Mouse (Mus musculus) mouse trophoblast stem cell (cell line): Measurements from ENCODE around the gene Rassf2.

ENCODE experiments used
- in situ Hi-C, 2 experiments: fragments of 300-500 bp; cut with MseI, MboI; formaldehyde crosslinking; loops; 2 replicates in 1 of 2; 3 replicates in 1 of 2; pipeline ENCODE4 v1.15.1; 2025

The Rassf2 gene

GRCm38 (mm10) chr2:132005445-132005844 is 24.6 kb downstream of the Rassf2 start:
- in situ Hi-C loops = no loop called here

GRCm38 (mm10) chr2:132004495-132005136 is 25.4 kb downstream of the Rassf2 start:
- in situ Hi-C loops = no loop called here

GRCm38 (mm10) chr2:132003916-132004315 is 26.1 kb downstream of the Rassf2 start:
- in situ Hi-C loops = no loop called here

- in situ Hi-C loops = no loop called here
Measured at GRCm38 (mm10) chr2:132001696-132002334, 28.2 kb downstream of the Rassf2 start.

GRCm38 (mm10) chr2:131997356-131997755 is 32.7 kb downstream of the Rassf2 start:
- in situ Hi-C loops = loop anchor here in 1 of 2 experiments (25.0 kb wide), 1 partner anchor 240 kb away; the partner anchor contains the start of gene Tmem230

- in situ Hi-C loops = loop anchor here in 1 of 2 experiments (25.0 kb wide), 1 partner anchor 241 kb away; the partner anchor contains the start of gene Tmem230
Measured at GRCm38 (mm10) chr2:131996369-131996768, 33.7 kb downstream of the Rassf2 start.

- in situ Hi-C loops = loop anchor here in 1 of 2 experiments (25.0 kb wide), 1 partner anchor 242 kb away; the partner anchor contains the start of gene Tmem230
Measured at GRCm38 (mm10) chr2:131995742-131996141, 34.3 kb downstream of the Rassf2 start.

- in situ Hi-C loops = loop anchor here in 1 of 2 experiments (25.0 kb wide), 1 partner anchor 242 kb away; the partner anchor contains the start of gene Tmem230
Measured at GRCm38 (mm10) chr2:131994971-131995370, 35.1 kb downstream of the Rassf2 start.

- in situ Hi-C loops = loop anchor here in 1 of 2 experiments (25.0 kb wide), 1 partner anchor 244 kb away; the partner anchor contains the start of gene Tmem230
Measured at GRCm38 (mm10) chr2:131993563-131994088, 36.4 kb downstream of the Rassf2 start.

- in situ Hi-C loops = loop anchor here in 1 of 2 experiments (25.0 kb wide), 1 partner anchor 244 kb away; the partner anchor contains the start of gene Tmem230
Measured at GRCm38 (mm10) chr2:131993151-131993550, 36.9 kb downstream of the Rassf2 start.

GRCm38 (mm10) chr2:131992487-131992886 is 37.6 kb downstream of the Rassf2 start:
- in situ Hi-C loops = loop anchor here in 1 of 2 experiments (25.0 kb wide), 1 partner anchor 245 kb away; the partner anchor contains the start of gene Tmem230

- in situ Hi-C loops = loop anchor here (10.0 to 25.0 kb wide), 3 partner anchors 126 to 249 kb away; partner anchors contain the start of gene Tmem230 (in 1 of the 2)
Measured at GRCm38 (mm10) chr2:131988550-131988949, 41.5 kb downstream of the Rassf2 start.

- in situ Hi-C loops = loop anchor here (10.0 to 25.0 kb wide), 3 partner anchors 127 to 249 kb away; partner anchors contain the start of gene Tmem230 (in 1 of the 2)
Measured at GRCm38 (mm10) chr2:131987950-131988349, 42.1 kb downstream of the Rassf2 start.

GRCm38 (mm10) chr2:131982546-131983196 is 47.4 kb downstream of the Rassf2 start:
- in situ Hi-C loops = loop anchor here (10.0 to 25.0 kb wide), 3 partner anchors 132 to 255 kb away; partner anchors contain the start of gene Tmem230 (in 1 of the 2)

- in situ Hi-C loops = loop anchor here (10.0 to 25.0 kb wide), 3 partner anchors 134 to 256 kb away; partner anchors contain the start of gene Tmem230 (in 1 of the 2)
Measured at GRCm38 (mm10) chr2:131980866-131981265, 49.2 kb downstream of the Rassf2 start.

- in situ Hi-C loops = loop anchor here in 1 of 2 experiments (25.0 kb wide), 1 partner anchor 261 kb away; the partner anchor contains the start of gene Tmem230
Measured at GRCm38 (mm10) chr2:131976663-131977062, 53.4 kb downstream of the Rassf2 start.

GRCm38 (mm10) chr2:131971098-131971497 is 59.0 kb downstream of the Rassf2 start:
- in situ Hi-C loops = no loop called here

- in situ Hi-C loops = no loop called here
Measured at GRCm38 (mm10) chr2:131970597-131970996, 59.5 kb downstream of the Rassf2 start.

GRCm38 (mm10) chr2:131961671-131962070 is 68.4 kb downstream of the Rassf2 start:
- in situ Hi-C loops = no loop called here

GRCm38 (mm10) chr2:131957731-131958222 is 72.3 kb downstream of the Rassf2 start:
- in situ Hi-C loops = loop anchor here in 1 of 2 experiments (10.0 kb wide), 1 partner anchor 63 kb away; no protein-coding TSS in a partner anchor
